21 mouse cellular contexts compared by ENCODE assay signal in the genomic region with DNA sequence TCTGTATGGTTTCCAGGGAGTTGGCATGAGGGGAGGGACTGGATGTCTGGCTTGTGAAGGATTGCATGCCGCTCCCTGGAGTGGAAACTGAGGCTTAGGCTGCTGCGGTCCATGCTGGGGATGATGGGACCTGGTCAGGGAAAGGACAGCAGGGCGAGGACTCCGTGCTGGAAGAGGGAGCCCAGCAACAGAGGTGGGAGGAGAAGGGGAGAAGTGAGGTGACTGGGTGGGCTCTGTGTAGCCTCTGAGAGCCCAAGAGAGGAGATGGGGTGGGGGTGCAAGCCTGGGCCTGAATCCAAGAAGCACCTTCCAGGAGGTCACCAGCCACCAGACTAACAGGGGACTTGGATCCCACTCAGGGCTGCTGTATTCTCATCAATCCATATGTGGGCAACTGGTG. TPM values are rescaled to one million over a fixed set of nuclear protein-coding genes. Genes with fewer than 3 reads are reported as not detected.
A peak's percentile ranks its signal among the peaks of the same experiment; 100 is the strongest.
DNase-seq lines count a peak whose midpoint lies in the region; ATAC-seq and TF ChIP-seq lines count a peak whose summit lies in the region.
"Had no signal": no experiment of that assay in that cellular context is flagged by ENCODE, and none has a peak within 500 bp of the region (broad histone marks: within the 10 kb centered on the region; RNA-seq: fewer than 3 reads in every experiment).

No protein-coding gene starts in this region.

- 0 out of 2 replicates have a peak, but pooled peaks cover 3% of the 10 kb centered on the region for H3K79me2 ChIP-seq in heart, adult 2 months (replicated peaks; ENCODE audit: control insufficient read depth, insufficient read depth, low read length)

- no peak for TF ChIP-seq CTCF in heart, adult 2 months (IDR thresholded peaks at IDR 0.05)
- TF ChIP-seq CTCF in olfactory bulb, adult 2 months (IDR thresholded peaks at IDR 0.05; ENCODE audit: insufficient read depth, low read depth, low read length), result no peak

- TF ChIP-seq POLR2A in heart, adult 2 months (IDR thresholded peaks at IDR 0.05; ENCODE audit: insufficient read depth, low read depth, low read length), result no peak
- no peak for TF ChIP-seq POLR2A in olfactory bulb, adult 2 months (IDR thresholded peaks at IDR 0.05; ENCODE audit: insufficient read depth, low read depth, low read length)

- H3K4me3 ChIP-seq in heart, adult 2 months, result peak overlapping the region; percentile 30; the same call in 1 of the 2 replicates
- H3K4me3 ChIP-seq in kidney, embryonic 16.5 days (ENCODE audit: low read length), result no peak overlapping the region
- peak overlapping the region; percentile 26 for H3K4me3 ChIP-seq in megakaryocyte, embryonic 14.5 days (replicated peaks)
- H3K4me3 ChIP-seq in olfactory bulb, adult 2 months (ENCODE audit: insufficient read depth, low read depth, low read length), result peak overlapping the region; percentile 7; the same call in 1 of the 2 replicates
- H3K4me3 ChIP-seq: embryonic facial prominence, embryonic 15.5 days; limb, embryonic 12.5 days; neural tube, embryonic 13.5 days had no signal

- H3K27me3 ChIP-seq in heart, adult 2 months (ENCODE audit: control insufficient read depth, insufficient read depth, low read length), result no peaks in the 10 kb centered on the region
- H3K27me3 ChIP-seq in kidney, embryonic 16.5 days (ENCODE audit: insufficient read depth, low read length), result peaks cover 9% of the 10 kb centered on the region
- peaks cover 94% of the 10 kb centered on the region for H3K27me3 ChIP-seq in megakaryocyte, embryonic 14.5 days (replicated peaks)

- intact Hi-C loops in heart, adult 2 months (cut with DNase I), result no loop called here

- peak overlapping the region; percentile 77 for H3K27ac ChIP-seq in heart, adult 2 months
- H3K27ac ChIP-seq in kidney, embryonic 16.5 days (ENCODE audit: low read length), result 0 out of 2 replicates have a peak overlapping the region, but pooled peaks have one; percentile 20
- H3K27ac ChIP-seq in olfactory bulb, adult 2 months (ENCODE audit: insufficient read depth, low read depth, low read length), result peak overlapping the region; percentile 52
- H3K27ac ChIP-seq: embryonic facial prominence, embryonic 15.5 days; limb, embryonic 12.5 days; neural tube, embryonic 13.5 days had no signal

- TF ChIP-seq EP300 in heart, adult 2 months (IDR thresholded peaks at IDR 0.05; ENCODE audit: insufficient read depth, low read depth, low read length), result no peak

- 69% methylated on average over 4 of the region's 4 CpGs for WGBS in heart, adult 2 months
- 68% methylated on average over 4 of the region's 4 CpGs for WGBS in kidney, embryonic 16.5 days
- 62% methylated on average over 4 of the region's 4 CpGs for WGBS in olfactory bulb, adult 2 months

- no peaks in the 10 kb centered on the region for H3K9me3 ChIP-seq in kidney, embryonic 16.5 days (ENCODE audit: low read length)
- H3K9me3 ChIP-seq in megakaryocyte, embryonic 14.5 days, result no peaks in the 10 kb centered on the region
- H3K9me3 ChIP-seq: embryonic facial prominence, embryonic 15.5 days; limb, embryonic 12.5 days; neural tube, embryonic 13.5 days had no signal

- peak in 1 of 2 experiments; percentile 24 for DNase-seq in heart, adult 2 months
- DNase-seq in heart, adult 18-20 months, result no peak
- DNase-seq in kidney, adult 11 months, result no peak
- no peak for DNase-seq in left cerebral cortex, adult 18-20 months (ENCODE audit: low spot score in 2 of 2)
- DNase-seq: embryo, embryonic 11 days; kidney, adult 8-10 months; lung, embryonic 14.5 days had no signal

- ATAC-seq in kidney, embryonic 16.5 days (ENCODE audit: low FRiP score, low TSS enrichment), result no peak
- no peak for ATAC-seq in megakaryocyte, adult 5-6 weeks (ENCODE audit: poor library complexity, severe bottlenecking)
- ATAC-seq: activated CD4-positive, CD25-positive, alpha-beta regulatory T cell, adult 4 months; Patski had no signal

- peaks cover 39% of the 10 kb centered on the region for H3K4me1 ChIP-seq in heart, adult 2 months (ENCODE audit: control insufficient read depth, insufficient read depth, low read length)
- peaks cover 18% of the 10 kb centered on the region for H3K4me1 ChIP-seq in kidney, embryonic 16.5 days (ENCODE audit: insufficient read depth, low read length)
- H3K4me1 ChIP-seq in megakaryocyte, embryonic 14.5 days, result peaks cover 75% of the 10 kb centered on the region
- H3K4me1 ChIP-seq in olfactory bulb, adult 2 months (ENCODE audit: control insufficient read depth, insufficient read depth, low read length), result peaks cover 73% of the 10 kb centered on the region

- peaks cover 3% of the 10 kb centered on the region for H3K36me3 ChIP-seq in heart, adult 2 months (ENCODE audit: control insufficient read depth, insufficient read depth, low read length)
- no peaks in the 10 kb centered on the region for H3K36me3 ChIP-seq in kidney, embryonic 16.5 days (ENCODE audit: insufficient read depth, low read length)
- H3K36me3 ChIP-seq in megakaryocyte, embryonic 14.5 days (replicated peaks; ENCODE audit: low read length), result no peaks in the 10 kb centered on the region
- H3K36me3 ChIP-seq: embryonic facial prominence, embryonic 15.5 days; limb, embryonic 12.5 days; neural tube, embryonic 13.5 days had no signal

- 0 out of 2 replicates have a peak overlapping the region, but pooled peaks have one; percentile 2 for H3K4me2 ChIP-seq in kidney, embryonic 16.5 days (replicated peaks; ENCODE audit: low read depth, low read length)
- H3K4me2 ChIP-seq: embryonic facial prominence, embryonic 15.5 days; limb, embryonic 12.5 days; lung, embryonic 14.5 days; neural tube, embryonic 13.5 days had no signal

- H3K9ac ChIP-seq in heart, adult 2 months (ENCODE audit: low read depth, low read length), result peak overlapping the region; percentile 19
- no peak overlapping the region for H3K9ac ChIP-seq in kidney, embryonic 16.5 days (replicated peaks; ENCODE audit: low read length)
- H3K9ac ChIP-seq: embryonic facial prominence, embryonic 15.5 days; limb, embryonic 12.5 days; lung, embryonic 14.5 days; neural tube, embryonic 13.5 days had no signal

RNA-seq across cellular contexts. Expression of a gene that starts 34.8 kb away (rescaled TPM):
- total RNA-seq in heart, adult 2 months (2021), result 10 to 100 TPM; 56.0 to 57.1 TPM
- polyA plus RNA-seq in heart, adult 2 months (2012; rRNA removed), result 41.6 and 57.0 TPM in 2 replicates
- 10 to 100 TPM; 43.4 to 49.6 TPM for total RNA-seq in heart, adult 18-20 months (2021)
- 31.6 and 46.5 TPM in 2 replicates for polyA plus RNA-seq in kidney, embryonic 16.5 days (2015; fragmentation: Nextera tagmentation; extraction: Ambion mirVana)
- 0.54 and 0.63 TPM in 2 replicates for polyA plus RNA-seq in megakaryocyte, embryonic 14.5 days (2012; ENCODE audit: insufficient read depth, low replicate concordance)
- total RNA-seq in megakaryocyte, adult 5-6 weeks (2015), result 35.4 and 37.5 TPM in 2 replicates
- total RNA-seq in megakaryocyte, adult 5-6 weeks (2017), result 25.7 and 65.8 TPM in 2 replicates
- not detected in 2 replicates for polyA plus RNA-seq in olfactory bulb, adult 2 months (2012; ENCODE audit: insufficient read depth, insufficient read length, low replicate concordance, missing spikeins)
- 100 to 1,000 TPM; 347 to 370 TPM for total RNA-seq in left cerebral cortex, adult 18-20 months (2021)

RNA-seq across cellular contexts. Expression of a gene that starts 45.6 kb away (rescaled TPM):
- total RNA-seq in heart, adult 2 months (2021), result not detected
- not detected in 2 replicates for polyA plus RNA-seq in heart, adult 2 months (2012; rRNA removed)
- 1 to 10 TPM; 2.6 to 3.0 TPM for total RNA-seq in heart, adult 18-20 months (2021)
- polyA plus RNA-seq in kidney, embryonic 16.5 days (2015; fragmentation: Nextera tagmentation; extraction: Ambion mirVana), result 9.9 TPM in 1 of 2 replicates, not detected in the other
- polyA plus RNA-seq in megakaryocyte, embryonic 14.5 days (2012; ENCODE audit: insufficient read depth, low replicate concordance), result 1.4 TPM in 1 of 2 replicates, not detected in the other
- 10.2 TPM in 1 of 2 replicates, not detected in the other for total RNA-seq in megakaryocyte, adult 5-6 weeks (2015)
- total RNA-seq in megakaryocyte, adult 5-6 weeks (2017), result 35.6 TPM in 1 of 2 replicates, not detected in the other
- polyA plus RNA-seq in olfactory bulb, adult 2 months (2012; ENCODE audit: insufficient read depth, insufficient read length, low replicate concordance, missing spikeins), result not detected in 2 replicates
- total RNA-seq in left cerebral cortex, adult 18-20 months (2021), result 1 to 10 TPM in 1 of 2 experiments, not detected in 1; 1.3 TPM
- total RNA-seq: gastrocnemius, postnatal 4 days; heart, postnatal 25 days; megakaryocyte progenitor cell, adult 5-6 weeks; midbrain, postnatal 0 days had no signal
- polyA plus RNA-seq: forebrain, embryonic 11.5 days; limb, embryonic 12.5 days; lung, embryonic 14.5 days; midbrain, postnatal 0 days; neural tube, embryonic 13.5 days had no signal

Comparison
In these comparisons a context has a peak if more than half of its experiments do, and no peak if none do; other contexts are left out.
1. H3K27ac ChIP-seq: peak in every context shown above with its lines; median percentile 77 in heart, adult 2 months; 52 in olfactory bulb, adult 2 months; 20 in kidney, embryonic 16.5 days.
2. RNA of a gene that starts 34.8 kb away (total RNA-seq): 347 to 370 TPM in left cerebral cortex, adult 18-20 months; 56.0 to 57.1 TPM in heart, adult 2 months, 43.4 to 49.6 TPM in heart, adult 18-20 months and 25.7 to 65.8 TPM in megakaryocyte, adult 5-6 weeks; every median in the first group is over 4 times any median in the second.